Mouse (Mus musculus): ENCODE measurements around the gene AC161166.1.

GRCm38 (mm10) chr7:24537081-24537480, 24.8 kb upstream of the AC161166.1 start:
- TF ChIP-seq POLR2A (IDR thresholded peaks at IDR 0.05; ENCODE audit: borderline replicate concordance, low read depth, low read length) = no peak
- TF ChIP-seq CTCF (IDR thresholded peaks at IDR 0.05; ENCODE audit: low read depth, low read length) = no peak

Measured in bone marrow macrophage, adult 2 months (primary cell).